Mouse (Mus musculus) lung, embryonic 16.5 days (tissue): ENCODE measurements around the gene Gm49388. TPM values are rescaled to one million over a fixed set of nuclear protein-coding genes. Genes with fewer than 3 reads are reported as not detected.
A peak's percentile ranks its signal among the peaks of the same experiment; 100 is the strongest.

Experiments used
- ATAC-seq: fragments of 200-750 bp; cut with Nextera tagmentation; 2 replicates; pipeline ENCODE4 v1.8.0; 2017; ENCODE audit warnings: low read depth, mild to moderate bottlenecking, moderate library complexity
- H3K27ac ChIP-seq: fragments of 300-500 bp; sonication (generic); 2 replicates; pipeline ENCODE4 v1.5.1; 2014; ENCODE audit warnings: mild to moderate bottlenecking, control low read depth, low read length
- H3K27me3 ChIP-seq: fragments of 300-500 bp; sonication (generic); 2 replicates; pipeline ENCODE4 v1.6.1; 2014; ENCODE audit warnings: low read depth, low read length, mixed read lengths; ENCODE audit not compliant: control insufficient read depth, insufficient read depth
- H3K36me3 ChIP-seq: fragments of 300-500 bp; sonication (generic); 2 replicates; pipeline ENCODE4 v1.6.1; 2014; ENCODE audit warnings: low read length; ENCODE audit not compliant: control insufficient read depth, insufficient read depth
- H3K4me1 ChIP-seq: fragments of 300-500 bp; sonication (generic); replicated peaks from 2 replicates; pipeline ENCODE4 v1.6.1; 2014; ENCODE audit warnings: low read length, mixed read lengths; ENCODE audit not compliant: control insufficient read depth, insufficient read depth
- H3K4me2 ChIP-seq: fragments of 300-500 bp; sonication (generic); 2 replicates; pipeline ENCODE4 v1.6.1; 2014; ENCODE audit warnings: low read depth, low read length, control low read depth
- H3K4me3 ChIP-seq: fragments of 300-500 bp; sonication (generic); 2 replicates; pipeline ENCODE4 v1.5.1; 2014; ENCODE audit warnings: mild to moderate bottlenecking, low read length, control low read depth
- H3K9ac ChIP-seq: fragments of 300-500 bp; sonication (generic); 2 replicates; pipeline ENCODE4 v1.6.1; 2014; ENCODE audit warnings: low read length, control low read depth
- H3K9me3 ChIP-seq: fragments of 300-500 bp; sonication (generic); 2 replicates; pipeline ENCODE4 v1.6.1; 2016; ENCODE audit warnings: low read length; ENCODE audit not compliant: control insufficient read depth
- WGBS: fragments of 180-500 bp; shearing (Covaris S2); extraction: QIAGEN DNeasy Blood & Tissue Kit; methylation state at CpG from one replicate; pipeline ENCODE4 v1.1.7; 2014; 5-methylcytosine and 5-hydroxymethylcytosine counted together
- polyA plus RNA-seq: library from polyadenylated mRNA; unstranded; fragments of >200 nt; fragmentation: Nextera tagmentation; extraction: Ambion mirVana; gene quantifications from 2 replicates; pipeline ENCODE4 v1.2.1, GENCODE M21; 2015

Gene Gm49388
- polyA plus RNA-seq, 1 experiment from 2014 or later, result not detected

DNA sequence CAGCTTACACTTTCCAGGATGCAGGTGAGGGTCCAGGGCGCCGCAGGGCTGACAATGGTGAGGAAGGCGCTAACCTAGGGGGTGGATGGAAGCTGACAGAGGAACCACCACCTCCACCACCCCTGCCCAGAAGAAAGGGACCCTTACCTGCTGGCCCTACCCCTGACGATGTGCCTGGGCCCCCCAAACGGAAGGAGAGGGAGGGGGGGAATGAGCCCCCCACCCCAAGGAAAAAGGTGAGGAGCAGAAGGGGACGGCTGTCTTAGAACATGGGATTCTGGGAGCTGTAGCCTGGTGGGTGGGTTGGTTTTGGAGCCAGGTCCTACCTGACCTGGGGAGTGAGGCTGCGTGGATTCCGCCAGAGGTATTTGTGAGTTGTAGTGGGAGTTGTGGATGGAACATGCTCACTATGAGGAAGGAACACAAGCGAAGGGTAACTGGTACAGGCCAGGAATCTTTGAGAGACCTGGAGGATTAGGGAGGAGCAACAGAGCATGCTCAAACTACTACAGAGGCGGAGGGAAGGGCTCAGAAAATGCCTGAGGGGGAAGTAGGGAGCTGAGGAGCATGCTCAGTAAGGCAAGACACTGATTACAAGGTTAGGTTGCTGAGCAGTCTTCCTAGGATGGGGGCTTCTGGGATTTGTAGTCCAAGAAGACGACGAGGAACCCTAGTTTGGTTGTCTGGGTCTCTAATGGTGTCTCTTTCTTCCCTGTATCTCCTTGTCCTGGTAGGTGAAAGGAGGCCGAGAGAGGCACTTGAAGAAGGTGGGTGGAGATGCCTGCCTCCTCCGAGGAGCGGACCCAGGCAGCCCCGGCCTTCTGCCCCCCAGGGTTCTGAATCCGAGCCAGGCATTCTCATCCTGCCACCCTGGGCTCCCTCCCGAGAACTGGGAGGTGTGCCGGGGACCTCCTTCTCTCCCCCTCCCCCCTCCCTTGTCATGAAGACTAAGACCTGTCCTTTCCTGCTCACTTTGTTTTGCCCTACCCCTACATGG is 35.0 kb upstream of the Gm49388 start:
- Histone ChIP-seq H3K9me3 (no peaks in the 10 kb centered on the region), H3K4me3 (no peak overlapping the region), H3K9ac (no peak overlapping the region), H3K27me3 (no peaks in the 10 kb centered on the region), H3K27ac (no peak overlapping the region), H3K4me2 (no peak overlapping the region), H3K4me1 (peaks cover 10% of the 10 kb centered on the region), H3K36me3 (peaks cover 39% of the 10 kb centered on the region)
- ATAC-seq, result no peak
- 81% methylated on average over 19 of the region's 19 CpGs for WGBS

DNA sequence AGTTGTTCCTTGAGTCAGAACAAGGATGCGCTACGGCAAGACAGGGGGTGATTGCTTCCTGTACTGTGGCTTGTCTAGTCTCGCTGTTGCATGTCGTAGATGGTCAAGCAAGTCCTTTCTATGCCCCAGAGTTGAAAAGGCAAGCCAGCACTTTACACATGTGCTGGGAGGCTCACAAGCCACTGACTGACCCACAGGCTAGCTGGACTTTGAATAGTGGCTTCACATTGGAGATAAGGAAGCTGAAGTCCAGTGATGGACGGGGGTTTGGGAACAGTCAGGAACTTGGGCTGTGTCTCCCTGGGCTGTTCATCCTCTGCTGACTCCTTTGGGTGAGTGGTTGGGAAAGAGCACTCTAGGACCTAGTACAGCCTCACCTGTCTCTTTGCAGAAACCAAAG is 33.8 kb upstream of the Gm49388 start:
- peaks cover 10% of the 10 kb centered on the region for H3K4me1 ChIP-seq
- no peak for ATAC-seq
- H3K4me2 ChIP-seq, result no peak overlapping the region
- peaks cover 39% of the 10 kb centered on the region for H3K36me3 ChIP-seq
- H3K4me3 ChIP-seq, result no peak overlapping the region
- WGBS, result 92% methylated on average over 5 of the region's 5 CpGs
- H3K27me3 ChIP-seq, result no peaks in the 10 kb centered on the region
- no peak overlapping the region for H3K9ac ChIP-seq
- no peaks in the 10 kb centered on the region for H3K9me3 ChIP-seq
- no peak overlapping the region for H3K27ac ChIP-seq

DNA sequence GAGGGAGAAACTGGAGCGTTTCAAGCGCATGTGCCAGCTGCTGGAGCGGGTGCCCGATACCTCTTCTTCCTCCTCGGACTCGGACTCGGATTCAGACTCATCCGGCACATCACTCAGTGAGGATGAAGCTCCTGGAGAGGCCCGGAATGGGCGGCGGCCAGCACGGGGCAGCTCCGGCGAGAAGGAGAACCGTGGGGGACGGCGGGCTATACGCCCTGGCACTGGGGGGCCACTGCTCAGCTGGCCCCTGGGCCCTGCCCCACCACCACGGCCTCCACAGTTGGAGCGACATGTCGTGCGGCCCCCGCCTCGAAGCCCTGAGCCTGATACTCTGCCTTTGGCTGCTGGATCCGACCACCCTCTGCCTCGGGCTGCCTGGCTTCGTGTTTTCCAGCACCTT is 33.3 kb upstream of the Gm49388 start:
- WGBS, result 92% methylated on average over 27 of the region's 27 CpGs
- Histone ChIP-seq H3K4me3 (no peak overlapping the region), H3K36me3 (peaks cover 39% of the 10 kb centered on the region), H3K9me3 (no peaks in the 10 kb centered on the region), H3K4me2 (no peak overlapping the region), H3K27ac (no peak overlapping the region), H3K4me1 (peaks cover 9% of the 10 kb centered on the region), H3K9ac (no peak overlapping the region), H3K27me3 (no peaks in the 10 kb centered on the region)
- no peak for ATAC-seq

DNA sequence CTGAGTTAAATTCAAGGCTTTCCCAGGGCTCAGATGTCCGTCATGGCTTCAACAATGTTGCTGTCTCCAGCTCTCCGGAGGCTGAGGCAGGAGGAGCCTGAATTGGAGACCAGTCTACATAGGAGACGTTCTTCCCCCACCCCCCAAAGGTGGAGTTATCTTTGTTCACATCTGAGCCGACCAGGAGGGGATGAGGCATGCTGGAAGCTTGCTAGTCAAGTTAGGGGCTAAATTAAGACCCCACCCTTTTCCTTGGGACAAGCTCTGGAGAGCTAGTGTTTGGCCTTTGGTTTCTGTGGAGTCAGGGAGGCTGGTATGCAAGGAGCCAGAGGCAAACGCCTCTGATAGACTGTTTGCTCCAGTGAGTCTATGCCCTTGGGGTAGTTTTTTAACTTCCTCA is 32.2 kb upstream of the Gm49388 start:
- Histone ChIP-seq H3K4me3 (no peak overlapping the region), H3K4me1 (no peaks in the 10 kb centered on the region), H3K27me3 (no peaks in the 10 kb centered on the region), H3K9me3 (no peaks in the 10 kb centered on the region), H3K27ac (no peak overlapping the region), H3K36me3 (peaks cover 39% of the 10 kb centered on the region), H3K9ac (no peak overlapping the region), H3K4me2 (no peak overlapping the region)
- ATAC-seq, result no peak
- 60% methylated on average over 5 of the region's 5 CpGs for WGBS

DNA sequence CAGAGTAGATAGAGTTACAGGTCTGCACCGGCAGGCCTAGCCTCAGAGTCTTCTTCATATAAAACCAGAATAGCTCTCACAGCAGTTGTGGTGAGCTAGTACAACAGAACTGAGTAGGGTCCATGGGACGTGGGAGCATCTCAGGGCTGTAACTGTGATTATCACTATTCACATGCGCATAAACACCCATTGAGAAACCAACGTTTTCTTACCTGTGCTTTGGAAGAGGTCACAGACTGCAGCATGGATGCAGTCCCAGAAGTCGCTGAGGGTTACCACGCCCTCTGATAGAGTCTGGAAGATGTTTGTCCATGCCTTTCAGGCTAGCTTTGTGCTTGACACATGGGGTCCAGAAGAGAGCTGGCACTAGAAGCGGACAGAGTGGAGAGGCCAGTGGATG is 31.7 kb upstream of the Gm49388 start:
- no peaks in the 10 kb centered on the region for H3K4me1 ChIP-seq
- 82% methylated on average over 7 of the region's 7 CpGs for WGBS
- no peak for ATAC-seq
- no peaks in the 10 kb centered on the region for H3K27me3 ChIP-seq
- no peak overlapping the region for H3K9ac ChIP-seq
- peaks cover 38% of the 10 kb centered on the region for H3K36me3 ChIP-seq
- no peak overlapping the region for H3K27ac ChIP-seq
- H3K4me3 ChIP-seq, result no peak overlapping the region
- no peaks in the 10 kb centered on the region for H3K9me3 ChIP-seq
- H3K4me2 ChIP-seq, result no peak overlapping the region

DNA sequence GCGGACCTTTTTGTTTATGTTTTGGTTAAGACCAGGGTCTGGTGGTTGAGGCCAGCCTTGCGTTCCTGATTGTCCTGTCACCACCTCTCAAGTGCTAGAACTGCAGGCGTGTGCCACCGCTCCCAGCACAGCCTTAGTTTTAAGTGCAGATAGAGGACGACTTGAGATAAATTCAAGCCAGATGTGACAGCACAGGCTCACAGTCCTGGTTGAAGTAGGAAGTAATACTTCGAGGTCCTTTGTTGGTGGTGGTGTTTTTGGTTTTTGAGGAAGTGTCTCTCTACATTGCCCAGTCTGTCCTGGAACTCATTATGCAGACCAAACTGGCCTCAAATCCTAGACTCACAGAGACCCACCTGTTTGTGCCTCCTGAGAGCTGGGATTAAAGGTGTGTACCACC is 25.7 kb upstream of the Gm49388 start:
- H3K4me3 ChIP-seq, result no peak overlapping the region
- no peaks in the 10 kb centered on the region for H3K9me3 ChIP-seq
- no peak overlapping the region for H3K27ac ChIP-seq
- H3K4me2 ChIP-seq, result no peak overlapping the region
- H3K9ac ChIP-seq, result no peak overlapping the region
- no peaks in the 10 kb centered on the region for H3K27me3 ChIP-seq
- no peaks in the 10 kb centered on the region for H3K4me1 ChIP-seq
- ATAC-seq, result no peak
- H3K36me3 ChIP-seq, result peaks cover 14% of the 10 kb centered on the region
- WGBS, result 48% methylated on average over 6 of the region's 6 CpGs

DNA sequence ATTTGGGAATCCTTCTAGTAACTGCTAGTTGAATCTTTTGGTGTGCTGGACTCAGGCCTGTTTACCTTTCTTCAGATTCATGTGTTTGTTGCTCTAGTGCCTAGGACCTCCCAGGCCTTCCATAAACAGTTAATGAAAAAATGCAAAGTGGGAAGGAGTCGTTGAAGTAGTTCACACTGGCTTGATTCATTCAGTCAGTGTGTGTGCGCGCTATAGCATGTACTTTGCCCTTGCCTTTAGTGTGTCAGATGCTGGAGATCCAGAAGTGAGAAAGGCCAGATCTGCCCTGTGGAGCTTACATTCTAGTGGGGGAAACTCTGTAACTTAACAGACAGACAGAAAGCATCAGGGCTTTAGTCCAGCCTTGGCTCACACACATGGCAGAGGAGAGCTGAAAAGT is 24.9 kb upstream of the Gm49388 start:
- WGBS, result 76% methylated on average over 3 of the region's 3 CpGs
- Histone ChIP-seq H3K9me3 (no peaks in the 10 kb centered on the region), H3K4me1 (no peaks in the 10 kb centered on the region), H3K4me3 (no peak overlapping the region), H3K36me3 (peaks cover 19% of the 10 kb centered on the region), H3K27ac (no peak overlapping the region), H3K4me2 (no peak overlapping the region), H3K27me3 (no peaks in the 10 kb centered on the region), H3K9ac (no peak overlapping the region)
- ATAC-seq, result no peak

DNA sequence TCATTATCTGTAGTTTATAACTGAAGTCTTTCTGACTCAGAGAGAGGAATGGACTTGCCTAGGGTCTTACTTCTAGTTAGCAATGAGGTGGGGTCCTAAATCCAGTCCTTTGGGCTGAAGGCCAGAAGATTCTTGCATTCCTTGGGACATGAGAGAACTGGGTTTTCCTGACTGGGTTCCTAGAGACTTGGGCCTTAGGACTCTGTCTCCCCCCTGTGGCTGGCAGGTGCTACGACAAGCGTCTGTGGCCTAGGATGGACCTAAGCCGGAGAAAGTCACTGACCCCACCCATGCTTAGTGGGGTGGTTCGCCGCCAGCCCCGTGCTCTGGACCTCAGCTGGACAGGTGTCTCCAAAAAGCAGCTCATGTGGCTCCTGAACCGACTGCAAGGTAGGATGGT is 24.4 kb upstream of the Gm49388 start:
- peaks cover 20% of the 10 kb centered on the region for H3K36me3 ChIP-seq
- H3K27me3 ChIP-seq, result no peaks in the 10 kb centered on the region
- no peak overlapping the region for H3K4me3 ChIP-seq
- ATAC-seq, result peak; percentile 69
- H3K4me1 ChIP-seq, result no peaks in the 10 kb centered on the region
- H3K9me3 ChIP-seq, result no peaks in the 10 kb centered on the region
- no peak overlapping the region for H3K9ac ChIP-seq
- no peak overlapping the region for H3K4me2 ChIP-seq
- 28% methylated on average over 7 of the region's 7 CpGs for WGBS
- no peak overlapping the region for H3K27ac ChIP-seq

DNA sequence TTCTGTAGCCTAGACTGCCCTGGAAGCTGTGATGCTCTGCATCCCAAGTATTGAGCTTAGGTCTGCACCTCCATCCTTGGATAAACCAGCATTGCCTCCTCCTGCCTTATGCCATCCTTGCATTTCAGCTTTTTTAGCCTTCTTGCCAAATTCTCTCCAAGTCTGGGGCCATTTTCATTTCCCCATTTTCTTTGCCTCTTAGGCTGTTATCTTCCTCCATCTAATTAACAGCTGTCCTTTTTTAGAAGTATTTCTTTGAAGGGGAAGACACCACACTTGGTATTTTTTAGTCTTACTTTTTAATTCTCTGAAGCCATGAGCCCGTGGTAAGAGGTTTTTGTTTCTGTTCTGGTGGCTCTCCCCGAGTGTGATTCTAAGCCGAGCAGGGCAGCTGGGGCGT is 21.8 kb upstream of the Gm49388 start:
- ATAC-seq, result no peak
- H3K9ac ChIP-seq, result no peak overlapping the region
- H3K9me3 ChIP-seq, result no peaks in the 10 kb centered on the region
- no peak overlapping the region for H3K27ac ChIP-seq
- peaks cover 29% of the 10 kb centered on the region for H3K36me3 ChIP-seq
- no peak overlapping the region for H3K4me3 ChIP-seq
- no peaks in the 10 kb centered on the region for H3K27me3 ChIP-seq
- no peak overlapping the region for H3K4me2 ChIP-seq
- WGBS, result 89% methylated on average over 4 of the region's 4 CpGs
- peaks cover 4% of the 10 kb centered on the region; the same call in 1 of the 2 replicates for H3K4me1 ChIP-seq
